Mouse (Mus musculus) cortical plate, adult 2 months (tissue): Measurements from ENCODE around the gene Spata13. TPM values are rescaled to one million over a fixed set of nuclear protein-coding genes. Genes with fewer than 3 reads are reported as not detected.

ENCODE experiments used
- H3K27ac ChIP-seq: fragments of 200-500 bp; 2 replicates; pipeline ENCODE4 v1.5.1; 2012; ENCODE audit warnings: low read length, control low read depth, inconsistent platforms; ENCODE audit not compliant: insufficient read depth
- H3K4me1 ChIP-seq: fragments of 200-500 bp; 2 replicates; pipeline ENCODE4 v1.6.1; 2011; ENCODE audit warnings: low read length; ENCODE audit not compliant: control insufficient read depth, insufficient read depth
- H3K4me3 ChIP-seq: fragments of 200-500 bp; 2 replicates; pipeline ENCODE4 v1.5.1; 2011; ENCODE audit warnings: mild to moderate bottlenecking, low read length, control low read depth; ENCODE audit not compliant: insufficient read depth
- CTCF ChIP-seq: fragments of 200-500 bp; IDR thresholded peaks from 2 replicates; pipeline ENCODE4 v1.5.1; 2011; ENCODE audit warnings: mild to moderate bottlenecking, control low read depth, low read length; ENCODE audit not compliant: insufficient read depth; ENCODE audit errors: extremely low read depth
- POLR2A ChIP-seq: fragments of 200-500 bp; IDR thresholded peaks from 2 replicates; pipeline ENCODE4 v1.6.1; 2011; ENCODE audit warnings: mild to moderate bottlenecking, low read length, control low read depth; ENCODE audit not compliant: insufficient read depth; ENCODE audit errors: extremely low read depth
- polyA plus RNA-seq: library from polyadenylated mRNA; depleted of rRNA; stranded (reverse); fragments of >200 nt; gene quantifications from 2 replicates; pipeline ENCODE4 v1.2.3, GENCODE M21; 2012

The Spata13 gene
- polyA plus RNA-seq, 1 experiment: 6.1 TPM

DNA sequence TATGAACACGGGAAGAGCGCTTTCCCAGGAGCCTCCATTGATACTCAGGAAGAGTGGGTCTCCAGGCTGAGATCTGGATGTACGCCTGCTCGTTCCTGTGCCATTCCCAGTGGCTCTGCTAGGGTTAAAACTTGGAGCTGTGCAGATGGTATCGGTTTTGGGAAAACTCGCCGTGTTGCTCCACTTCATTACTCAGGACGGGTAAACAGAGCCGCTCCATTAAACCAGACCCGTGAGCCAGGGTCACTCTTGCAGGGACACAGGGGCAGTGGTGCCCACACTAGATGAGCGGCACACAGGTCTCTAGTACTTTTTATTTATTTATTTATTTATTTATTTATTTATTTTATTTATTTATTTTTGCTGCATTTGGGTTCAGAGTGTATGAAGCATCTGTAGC lies 20.9 kb downstream of the Spata13 start:
- no peaks in the 10 kb centered on the region; the same call in 1 of the 2 replicates for H3K4me1 ChIP-seq
- no peak overlapping the region for H3K4me3 ChIP-seq
- TF ChIP-seq POLR2A (no peak), CTCF (no peak)
- no peak overlapping the region for H3K27ac ChIP-seq

DNA sequence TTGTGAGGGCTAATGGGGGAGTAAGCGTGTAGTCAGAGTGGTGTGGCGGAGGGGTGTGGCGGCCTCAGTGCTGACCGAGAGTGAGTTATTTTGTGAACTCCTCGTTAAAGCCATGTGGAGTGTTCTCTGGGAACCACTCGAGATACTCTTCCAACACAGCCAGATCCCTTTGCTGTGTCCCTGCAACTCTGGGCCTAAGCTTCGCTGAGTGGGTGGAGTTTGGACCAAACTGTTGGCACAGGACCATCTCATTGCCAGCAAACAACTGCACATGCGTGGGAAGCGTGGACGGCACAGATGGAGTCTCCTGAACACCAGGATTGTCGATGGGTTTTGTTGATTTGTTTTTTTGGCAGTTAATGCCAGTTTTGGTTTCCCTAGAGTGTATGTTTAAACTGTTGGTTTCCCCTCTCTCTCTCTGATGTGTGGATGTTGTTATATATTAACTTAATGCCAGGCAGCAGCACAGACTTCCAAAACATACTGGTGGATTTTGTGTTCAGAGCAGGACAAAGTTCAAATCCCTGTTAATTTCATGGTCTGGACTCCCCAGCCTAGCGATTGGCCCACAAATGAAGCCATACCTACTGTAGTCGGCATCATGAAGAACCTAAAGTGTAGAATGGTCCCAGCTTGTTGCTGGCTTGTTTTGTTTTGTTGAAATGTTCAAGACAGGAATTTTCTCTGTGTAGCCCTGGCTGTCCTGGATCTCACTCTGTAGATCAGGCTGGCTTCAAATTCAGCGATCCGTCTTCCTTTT lies 22.3 kb downstream of the Spata13 start:
- Histone ChIP-seq H3K4me1 (no peaks in the 10 kb centered on the region; the same call in 1 of the 2 replicates), H3K4me3 (no peak overlapping the region), H3K27ac (no peak overlapping the region)
- TF ChIP-seq CTCF (no peak), POLR2A (no peak)

DNA sequence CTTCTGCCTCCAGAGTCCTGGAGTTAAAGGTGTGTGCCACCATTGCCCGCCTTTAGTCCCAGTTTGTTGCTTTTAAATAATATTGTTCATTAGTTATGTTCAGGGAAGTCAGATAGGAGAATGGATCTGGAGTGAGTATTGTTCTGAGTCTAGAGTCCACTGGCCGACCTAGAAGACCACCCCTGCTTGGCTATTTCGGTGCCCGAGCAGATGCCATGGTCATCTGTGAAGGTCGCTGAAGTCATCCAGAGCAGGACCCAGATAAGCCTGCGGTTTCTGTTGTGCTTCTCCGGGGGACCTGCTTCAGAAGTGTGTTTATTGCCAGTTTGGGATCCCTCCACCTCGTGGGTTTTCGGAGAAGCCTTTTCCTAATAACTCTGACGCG lies 22.9 kb downstream of the Spata13 start:
- Histone ChIP-seq H3K4me1 (no peaks in the 10 kb centered on the region; the same call in 1 of the 2 replicates), H3K27ac (no peak overlapping the region), H3K4me3 (no peak overlapping the region)
- TF ChIP-seq CTCF (no peak), POLR2A (no peak)

DNA sequence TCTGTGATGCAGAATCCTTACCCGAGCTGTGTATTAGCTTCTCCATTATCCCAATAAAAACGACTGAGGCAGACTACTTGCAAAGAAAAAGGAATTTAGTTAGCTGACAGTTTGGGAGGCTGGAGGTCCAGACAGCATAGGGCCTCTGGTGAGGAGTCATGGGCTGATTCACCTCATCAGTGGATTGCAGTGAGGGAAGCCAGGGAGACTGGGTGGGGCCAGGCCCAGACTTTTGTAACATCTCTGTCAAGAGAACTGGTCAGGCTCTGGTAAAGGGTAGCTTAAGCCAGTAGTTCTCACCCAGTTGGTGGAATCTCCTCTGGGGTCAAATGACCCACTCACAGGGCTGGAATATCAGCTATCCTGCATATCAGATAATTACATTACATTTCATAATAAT lies 24.1 kb downstream of the Spata13 start:
- no peak overlapping the region for H3K27ac ChIP-seq
- TF ChIP-seq CTCF (no peak), POLR2A (no peak)
- no peaks in the 10 kb centered on the region; the same call in 1 of the 2 replicates for H3K4me1 ChIP-seq
- H3K4me3 ChIP-seq: no peak overlapping the region

DNA sequence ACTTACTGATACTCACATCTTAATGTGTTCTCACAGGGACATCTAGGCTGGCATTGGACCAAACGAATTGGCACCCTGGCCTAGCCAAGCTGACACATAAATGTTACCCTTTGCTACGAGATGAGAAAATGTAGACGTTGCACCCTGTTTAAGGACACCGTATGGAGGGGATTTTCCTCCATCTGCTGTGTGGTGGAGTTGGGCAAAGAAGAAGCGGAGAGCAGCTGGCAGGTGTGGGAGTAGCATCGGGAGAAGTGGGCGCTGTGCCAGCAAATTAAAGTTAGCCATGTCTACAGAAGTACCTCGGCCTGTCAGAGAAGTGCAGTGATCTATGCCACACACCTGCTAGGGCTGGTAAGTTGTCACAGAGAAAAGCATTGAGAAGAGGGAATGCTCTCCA lies 25.7 kb downstream of the Spata13 start:
- Histone ChIP-seq H3K4me3 (no peak overlapping the region), H3K27ac (no peak overlapping the region), H3K4me1 (no peaks in the 10 kb centered on the region)
- TF ChIP-seq CTCF (no peak), POLR2A (no peak)

DNA sequence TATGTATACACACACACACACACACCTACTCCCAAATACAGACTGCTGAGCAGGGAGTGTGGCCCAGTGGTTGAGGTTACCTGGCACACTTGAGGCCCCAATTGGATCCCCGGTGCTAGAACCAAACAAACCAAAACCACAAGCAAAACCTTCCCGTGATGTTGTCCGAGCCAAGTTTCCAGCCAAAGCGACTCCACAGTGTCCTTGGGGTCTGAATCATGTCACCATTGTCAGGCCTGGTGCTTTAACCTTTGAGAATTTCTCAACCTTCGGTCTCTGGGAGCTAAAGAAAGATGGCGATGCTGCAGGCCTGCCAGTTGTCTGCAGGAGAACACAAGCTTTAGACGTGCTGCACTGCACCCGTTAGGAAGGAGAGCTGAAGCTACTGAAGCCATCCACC lies 26.8 kb downstream of the Spata13 start:
- Histone ChIP-seq H3K4me1 (no peaks in the 10 kb centered on the region), H3K4me3 (no peak overlapping the region), H3K27ac (no peak overlapping the region)
- TF ChIP-seq CTCF: no peak
- no peak for TF ChIP-seq POLR2A

DNA sequence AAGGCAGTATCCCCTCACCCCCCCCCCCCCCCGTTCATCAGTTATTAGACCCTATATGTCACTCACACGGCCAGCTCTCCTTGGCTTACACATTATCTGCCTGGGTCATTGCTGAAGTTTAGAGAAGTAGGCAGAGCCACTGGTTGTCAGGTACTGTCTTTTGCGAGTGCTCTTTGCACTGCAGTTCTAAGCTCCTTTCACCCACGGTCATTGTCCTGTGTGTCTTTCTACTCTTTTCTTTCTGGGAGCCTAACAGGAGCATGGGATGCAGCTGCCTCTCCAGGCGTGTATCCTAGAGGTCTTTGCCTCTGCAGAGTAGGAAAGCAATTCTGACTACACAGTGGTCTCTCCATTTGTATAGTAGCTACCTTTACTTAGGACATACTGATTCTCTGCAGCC lies 27.5 kb downstream of the Spata13 start:
- TF ChIP-seq POLR2A (no peak), CTCF (no peak)
- Histone ChIP-seq H3K4me3 (no peak overlapping the region), H3K27ac (no peak overlapping the region), H3K4me1 (no peaks in the 10 kb centered on the region)

DNA sequence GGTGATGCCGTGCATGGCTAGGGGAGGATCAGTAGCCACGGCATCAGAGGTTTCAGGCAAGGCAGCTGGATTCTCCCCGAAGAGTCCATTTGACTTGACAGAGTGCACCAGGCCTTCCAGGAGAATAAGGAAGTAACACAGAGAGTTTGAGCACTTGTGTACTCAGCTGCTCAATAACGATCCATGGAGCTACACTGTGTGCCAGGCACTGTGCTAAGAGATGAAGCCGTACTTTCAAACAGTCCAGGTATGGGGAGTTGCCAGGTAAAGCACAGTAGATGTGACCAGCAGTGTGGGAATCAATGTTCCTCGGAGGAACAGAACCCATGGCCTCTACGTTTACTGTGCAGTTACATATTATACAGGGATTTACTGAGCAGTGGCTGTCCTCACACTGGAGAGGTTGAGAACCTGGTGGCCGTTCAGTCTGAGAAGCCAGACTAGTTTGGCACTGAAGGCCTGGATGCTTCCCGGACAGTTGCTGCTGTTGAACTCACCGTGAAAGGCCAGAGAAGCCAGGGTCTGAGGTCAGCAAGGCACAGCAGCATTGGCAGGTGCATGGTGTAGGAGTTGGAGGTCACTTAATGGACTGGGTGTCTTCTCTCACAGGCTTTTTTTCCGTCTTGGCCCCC lies 29.6 kb downstream of the Spata13 start:
- Histone ChIP-seq H3K27ac (no peak overlapping the region), H3K4me1 (no peaks in the 10 kb centered on the region), H3K4me3 (no peak overlapping the region)
- TF ChIP-seq POLR2A (no peak), CTCF (no peak)

DNA sequence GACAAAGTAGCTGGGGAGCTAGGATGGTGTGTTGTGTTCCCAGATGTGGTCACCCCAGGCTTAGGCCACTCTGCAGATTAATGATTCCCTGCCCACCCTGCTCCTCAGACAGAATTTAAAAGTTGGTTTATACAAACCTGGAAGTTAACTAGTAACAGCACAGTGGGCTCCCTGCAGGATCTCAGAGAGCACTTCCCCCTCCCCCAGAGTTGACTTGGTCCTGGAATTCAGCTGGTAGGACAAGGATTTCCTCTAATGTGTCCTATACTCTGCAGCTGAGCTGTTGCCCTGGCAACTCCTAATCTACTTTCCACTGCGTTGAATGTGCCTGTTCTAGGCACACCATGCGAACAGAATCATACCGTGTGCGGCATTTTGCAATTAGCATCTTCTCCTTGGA lies 30.8 kb downstream of the Spata13 start:
- TF ChIP-seq CTCF (no peak), POLR2A (no peak)
- Histone ChIP-seq H3K27ac (no peak overlapping the region), H3K4me3 (no peak overlapping the region), H3K4me1 (no peaks in the 10 kb centered on the region)

DNA sequence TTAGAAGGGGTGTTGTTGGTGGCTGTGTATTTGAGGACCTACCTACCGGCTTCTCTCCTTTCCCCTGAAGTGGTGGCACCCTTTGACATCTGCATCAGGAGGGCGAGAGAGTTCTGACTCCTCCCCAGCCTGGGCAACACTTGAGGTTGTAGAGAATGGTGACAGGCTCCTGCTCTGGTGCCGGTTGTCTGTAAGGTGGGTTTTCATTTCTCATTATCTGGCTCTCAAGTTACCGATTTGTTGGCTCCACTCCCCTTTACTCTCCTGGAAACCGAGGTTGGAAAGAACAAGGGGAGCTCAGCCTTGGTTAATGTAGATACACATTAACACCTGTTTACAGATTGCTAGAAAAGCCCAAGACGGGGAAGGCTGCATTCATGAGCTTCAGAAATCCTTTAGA lies 31.5 kb downstream of the Spata13 start:
- no peak overlapping the region for H3K4me3 ChIP-seq
- TF ChIP-seq CTCF (no peak), POLR2A (no peak)
- no peaks in the 10 kb centered on the region for H3K4me1 ChIP-seq
- no peak overlapping the region for H3K27ac ChIP-seq
